Mouse (Mus musculus): ENCODE results near the gene Acot4. TPM values are rescaled to one million over a fixed set of nuclear protein-coding genes. Genes with fewer than 3 reads are reported as not detected.
A peak's percentile ranks its signal among the peaks of the same experiment; 100 is the strongest.
"Not testable (repeated sequence)": the region's sequence is repeated elsewhere in the genome, so short reads cannot be mapped to it uniquely, and the experiment has no call there.

Acot4 gene
- 0.30 and 0.69 TPM in 2 replicates for total RNA-seq (2017)

- ATAC-seq (replicated peaks in 1 of 2; ENCODE audit: insufficient read depth in 1 of 2, low FRiP score in 2 of 2, low TSS enrichment in 1 of 2, low read depth in 1 of 2, poor library complexity in 2 of 2, severe bottlenecking in 2 of 2): peak in 1 of 2 experiments; percentile 17; a peak in 1 of 4 replicates
Observed at GRCm38 (mm10) chr12:84038241-84038640, at the start of gene Acot4. TSS of gene Acot4 (plus strand) at chr12:84038379.

- no peak for ATAC-seq (replicated peaks in 1 of 2; ENCODE audit: insufficient read depth in 1 of 2, low FRiP score in 2 of 2, low TSS enrichment in 1 of 2, low read depth in 1 of 2, poor library complexity in 2 of 2, severe bottlenecking in 2 of 2)
Observed at GRCm38 (mm10) chr12:83988483-83988882, 49.7 kb upstream of the Acot4 start.

DNA sequence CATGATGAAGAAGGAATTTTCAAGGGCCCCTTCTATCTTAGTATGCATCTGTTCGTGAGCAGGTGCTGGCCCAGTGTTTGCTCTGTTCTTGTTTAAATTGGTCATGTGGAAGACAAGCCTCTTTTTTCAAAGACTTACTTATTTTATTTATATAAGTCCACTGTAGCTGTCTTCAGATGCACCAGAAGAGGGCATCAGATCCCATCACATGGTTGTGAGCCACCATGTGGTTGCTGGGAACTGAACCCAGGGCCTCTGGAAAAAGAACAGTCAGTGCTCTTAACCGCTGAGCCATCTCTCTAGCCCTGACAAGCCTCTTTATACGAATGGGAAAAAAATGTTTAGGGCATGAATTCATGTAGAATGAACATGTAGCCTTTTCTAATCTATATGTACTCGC lies 48.8 kb upstream of the Acot4 start:
- no peak for ATAC-seq (replicated peaks in 1 of 2; ENCODE audit: insufficient read depth in 1 of 2, low FRiP score in 2 of 2, low TSS enrichment in 1 of 2, low read depth in 1 of 2, poor library complexity in 2 of 2, severe bottlenecking in 2 of 2)

DNA sequence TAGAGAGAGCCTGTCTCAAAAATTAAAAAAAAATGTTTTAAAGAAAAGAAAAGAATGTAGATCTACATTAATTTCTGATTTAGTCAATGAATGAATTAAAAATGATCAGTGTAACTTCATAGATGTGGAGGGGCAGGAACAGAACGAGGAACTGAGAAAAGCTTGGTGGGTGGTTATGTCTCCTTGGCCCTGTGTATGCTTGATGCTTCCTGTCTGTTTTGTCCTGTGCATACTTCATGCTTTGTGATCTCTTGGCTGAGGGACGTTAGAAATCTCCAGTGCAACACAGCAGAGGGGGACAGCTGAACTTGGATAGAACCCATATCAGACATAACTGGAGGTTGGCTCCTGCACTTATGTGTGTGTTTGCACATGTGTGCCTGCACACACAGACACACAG lies 41.0 kb upstream of the Acot4 start:
- no peak for ATAC-seq (replicated peaks in 1 of 2; ENCODE audit: insufficient read depth in 1 of 2, low FRiP score in 2 of 2, low TSS enrichment in 1 of 2, low read depth in 1 of 2, poor library complexity in 2 of 2, severe bottlenecking in 2 of 2)

- no peak for ATAC-seq (replicated peaks in 1 of 2; ENCODE audit: insufficient read depth in 1 of 2, low FRiP score in 2 of 2, low TSS enrichment in 1 of 2, low read depth in 1 of 2, poor library complexity in 2 of 2, severe bottlenecking in 2 of 2)
Observed at GRCm38 (mm10) chr12:83998341-83999107, 39.7 kb upstream of the Acot4 start.

DNA sequence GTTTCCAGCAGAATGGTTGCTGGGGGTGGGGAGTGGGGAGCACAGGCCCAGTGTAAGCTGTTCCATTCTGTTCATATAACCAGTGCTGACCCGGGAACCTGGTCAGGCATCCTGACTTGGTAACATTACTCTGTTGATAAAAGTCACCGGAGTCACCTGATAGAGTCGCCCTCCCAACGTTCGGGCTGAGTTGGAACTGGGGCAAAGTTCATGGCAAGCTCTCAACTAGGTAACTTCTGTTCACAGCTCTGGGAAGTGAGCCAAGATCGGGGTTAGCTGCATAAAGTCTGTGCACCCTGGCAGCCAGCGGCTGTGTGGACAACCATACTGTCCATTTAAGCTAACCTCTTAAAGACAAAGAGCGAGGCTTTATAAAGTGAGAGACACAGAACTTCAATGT lies 38.9 kb upstream of the Acot4 start:
- ATAC-seq (replicated peaks in 1 of 2; ENCODE audit: insufficient read depth in 1 of 2, low FRiP score in 2 of 2, low TSS enrichment in 1 of 2, low read depth in 1 of 2, poor library complexity in 2 of 2, severe bottlenecking in 2 of 2): peak; percentile 32 to 66; a peak in 3 of 4 replicates

DNA sequence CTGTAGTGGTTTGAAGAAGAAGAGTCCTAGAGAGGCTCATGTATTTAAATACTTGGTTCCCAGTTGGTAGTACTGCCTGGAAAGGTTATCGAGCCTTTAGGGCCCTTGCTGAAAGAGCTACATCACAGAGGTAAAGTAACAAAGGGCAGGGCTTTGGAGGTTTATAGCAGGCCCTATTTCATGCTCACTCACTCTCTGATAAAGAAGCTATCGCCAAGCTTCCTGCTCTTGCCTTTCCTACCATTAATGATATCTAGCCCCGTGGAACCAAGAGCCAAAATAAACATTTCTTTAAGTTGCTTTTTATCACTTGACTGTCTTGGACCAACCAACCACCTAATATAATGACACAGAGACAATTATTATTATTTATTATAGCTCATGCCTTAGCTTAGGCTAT lies 37.8 kb upstream of the Acot4 start:
- ATAC-seq (replicated peaks in 1 of 2; ENCODE audit: insufficient read depth in 1 of 2, low FRiP score in 2 of 2, low TSS enrichment in 1 of 2, low read depth in 1 of 2, poor library complexity in 2 of 2, severe bottlenecking in 2 of 2): no peak

GRCm38 (mm10) chr12:84003866-84004265 lies 34.3 kb upstream of the Acot4 start:
- ATAC-seq (replicated peaks in 1 of 2; ENCODE audit: insufficient read depth in 1 of 2, low FRiP score in 2 of 2, low TSS enrichment in 1 of 2, low read depth in 1 of 2, poor library complexity in 2 of 2, severe bottlenecking in 2 of 2): no peak

DNA sequence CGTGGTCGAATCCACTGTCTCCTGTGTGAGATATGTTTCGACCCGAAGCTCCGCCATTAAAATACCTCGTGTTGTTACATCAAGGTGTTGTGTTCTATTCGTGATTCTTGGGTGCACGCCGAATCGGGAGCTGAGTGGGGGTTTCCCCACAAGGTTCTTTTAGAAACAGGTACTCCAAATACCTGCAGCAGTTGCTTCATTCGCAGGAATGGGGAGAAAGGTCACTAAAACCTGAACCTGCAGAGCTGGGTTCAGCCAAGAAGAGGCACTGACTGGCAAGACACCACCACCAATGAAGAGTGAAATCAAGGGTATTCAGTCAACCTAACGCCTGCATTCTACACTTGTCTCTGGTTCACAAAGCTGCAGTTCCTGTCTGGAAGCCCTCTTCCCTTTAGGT lies 29.9 kb upstream of the Acot4 start:
- ATAC-seq (replicated peaks in 1 of 2; ENCODE audit: insufficient read depth in 1 of 2, low FRiP score in 2 of 2, low TSS enrichment in 1 of 2, low read depth in 1 of 2, poor library complexity in 2 of 2, severe bottlenecking in 2 of 2): no peak

DNA sequence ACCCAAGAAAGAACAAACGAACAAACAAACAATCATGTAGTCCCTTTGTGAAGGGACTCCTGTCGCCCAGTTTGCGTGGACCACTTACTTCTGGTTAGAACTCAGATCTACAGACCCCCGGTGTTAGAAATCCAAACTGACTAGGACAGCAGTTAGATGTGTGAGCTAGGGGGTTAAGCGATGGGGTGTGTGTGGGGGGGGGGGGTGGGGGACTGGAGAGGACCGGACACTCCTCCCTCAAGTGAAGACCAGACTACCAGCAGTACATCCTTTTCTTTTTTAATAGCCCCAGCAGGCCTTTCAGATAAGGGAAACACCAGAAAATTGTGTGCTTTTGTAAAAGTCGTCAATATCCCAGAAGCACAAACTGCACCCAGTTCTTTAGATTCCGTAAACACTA lies 29.4 kb upstream of the Acot4 start:
- ATAC-seq (replicated peaks in 1 of 2; ENCODE audit: insufficient read depth in 1 of 2, low FRiP score in 2 of 2, low TSS enrichment in 1 of 2, low read depth in 1 of 2, poor library complexity in 2 of 2, severe bottlenecking in 2 of 2): no peak

GRCm38 (mm10) chr12:84009171-84009965 lies 28.8 kb upstream of the Acot4 start, which contains the start of gene Acot1:
TSS of gene Acot1 (plus strand) at chr12:84009490.
- ATAC-seq (replicated peaks in 1 of 2; ENCODE audit: insufficient read depth in 1 of 2, low FRiP score in 2 of 2, low TSS enrichment in 1 of 2, low read depth in 1 of 2, poor library complexity in 2 of 2, severe bottlenecking in 2 of 2): peak; percentile 87 to 92

GRCm38 (mm10) chr12:84010201-84010600 lies 28.0 kb upstream of the Acot4 start:
- no peak for ATAC-seq (replicated peaks in 1 of 2; ENCODE audit: insufficient read depth in 1 of 2, low FRiP score in 2 of 2, low TSS enrichment in 1 of 2, low read depth in 1 of 2, poor library complexity in 2 of 2, severe bottlenecking in 2 of 2)

DNA sequence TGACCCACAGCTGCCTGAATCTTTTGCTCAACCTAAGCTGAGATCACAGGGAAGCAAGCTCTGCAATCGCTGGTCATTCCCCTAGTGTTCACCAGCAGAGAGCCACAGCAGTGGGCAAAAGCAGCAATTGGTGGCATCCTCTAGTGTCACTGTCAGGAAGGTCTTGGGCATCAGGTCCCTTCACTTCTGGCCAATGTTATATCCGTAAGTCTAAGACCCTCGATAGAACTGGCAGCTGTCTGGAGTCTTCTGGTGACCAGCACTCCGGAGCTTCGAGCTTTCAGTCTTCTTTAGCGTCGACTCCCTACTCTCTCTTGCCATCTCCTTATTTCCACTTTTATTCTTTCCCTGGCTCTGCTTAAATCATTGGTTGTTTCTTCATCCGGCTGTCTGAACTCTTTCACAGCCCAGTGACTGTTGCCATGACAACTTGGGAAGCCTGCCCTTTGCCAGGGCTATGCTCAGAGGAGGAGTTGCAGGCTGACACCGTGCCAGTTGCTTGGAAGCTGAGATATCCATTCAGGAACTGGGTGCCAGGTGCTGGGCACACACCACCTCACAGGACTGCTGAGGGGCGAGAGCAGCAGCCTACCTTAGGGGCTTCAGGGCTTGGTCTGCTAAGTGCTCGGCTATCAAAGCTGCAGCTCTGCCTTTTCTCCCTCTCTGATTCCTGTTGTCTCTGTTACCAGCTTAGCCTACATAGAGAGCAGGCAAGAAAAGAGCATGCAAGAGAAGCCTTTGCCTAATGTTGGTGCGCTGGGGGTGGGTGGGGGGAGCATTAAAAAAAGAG lies 26.7 kb upstream of the Acot4 start:
- ATAC-seq (replicated peaks in 1 of 2; ENCODE audit: insufficient read depth in 1 of 2, low FRiP score in 2 of 2, low TSS enrichment in 1 of 2, low read depth in 1 of 2, poor library complexity in 2 of 2, severe bottlenecking in 2 of 2): no peak

GRCm38 (mm10) chr12:84013130-84013529 lies 25.0 kb upstream of the Acot4 start:
- no peak for ATAC-seq (replicated peaks in 1 of 2; ENCODE audit: insufficient read depth in 1 of 2, low FRiP score in 2 of 2, low TSS enrichment in 1 of 2, low read depth in 1 of 2, poor library complexity in 2 of 2, severe bottlenecking in 2 of 2)

DNA sequence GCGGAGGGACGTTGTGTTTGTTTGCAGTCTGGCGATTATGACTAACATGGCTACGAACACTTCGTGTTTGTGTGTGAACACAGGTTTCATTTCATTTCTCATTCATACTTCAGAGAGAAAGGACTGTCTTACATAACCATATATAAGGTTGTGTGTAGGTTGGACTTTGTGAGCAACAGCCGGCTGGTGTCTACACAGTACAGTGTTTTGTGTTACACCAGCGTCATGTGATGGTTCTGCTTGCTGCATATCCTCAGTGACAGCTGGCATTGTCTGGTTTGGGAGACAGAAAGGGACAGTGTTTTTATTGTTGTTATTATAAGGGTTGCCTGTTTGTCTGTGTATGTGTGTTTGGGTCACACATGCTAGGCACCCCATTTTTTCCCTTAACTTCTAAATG lies 24.5 kb upstream of the Acot4 start:
- no peak for ATAC-seq (replicated peaks in 1 of 2; ENCODE audit: insufficient read depth in 1 of 2, low FRiP score in 2 of 2, low TSS enrichment in 1 of 2, low read depth in 1 of 2, poor library complexity in 2 of 2, severe bottlenecking in 2 of 2)

- ATAC-seq (replicated peaks in 1 of 2; ENCODE audit: insufficient read depth in 1 of 2, low FRiP score in 2 of 2, low TSS enrichment in 1 of 2, low read depth in 1 of 2, poor library complexity in 2 of 2, severe bottlenecking in 2 of 2): peak; percentile 91 to 93
Observed at GRCm38 (mm10) chr12:84020528-84020927, 17.7 kb upstream of the Acot4 start.

GRCm38 (mm10) chr12:84022266-84022665 lies 15.9 kb upstream of the Acot4 start:
- not testable (repeated sequence) for ATAC-seq (replicated peaks in 1 of 2; ENCODE audit: insufficient read depth in 1 of 2, low FRiP score in 2 of 2, low TSS enrichment in 1 of 2, low read depth in 1 of 2, poor library complexity in 2 of 2, severe bottlenecking in 2 of 2)

Data from hematopoietic stem cell, adult 5-6 weeks (primary cell).